Mouse (Mus musculus) heart, adult 2 months (tissue): ENCODE data around the gene Pmp22. TPM values are rescaled to one million over a fixed set of nuclear protein-coding genes. Genes with fewer than 3 reads are reported as not detected.

ENCODE experiments used
- DNase-seq, 2 experiments: peaks; one replicate each; pipeline ENCODE4 v3.0.0; 2021
- H3K27ac ChIP-seq: fragments of 200-600 bp; 2 replicates; pipeline ENCODE4 v1.8.1; 2022
- H3K27me3 ChIP-seq: fragments of 200-500 bp; 2 replicates; pipeline ENCODE4 v1.6.1; 2012; ENCODE audit warnings: mild to moderate bottlenecking, low read length, inconsistent platforms, mixed read lengths; ENCODE audit not compliant: control insufficient read depth, insufficient read depth
- H3K36me3 ChIP-seq: fragments of 200-500 bp; 2 replicates; pipeline ENCODE4 v1.6.1; 2012; ENCODE audit warnings: low read length, inconsistent platforms; ENCODE audit not compliant: control insufficient read depth, insufficient read depth
- H3K4me1 ChIP-seq: fragments of 200-500 bp; 2 replicates; pipeline ENCODE4 v1.6.1; 2011; ENCODE audit warnings: low read length; ENCODE audit not compliant: control insufficient read depth, insufficient read depth
- H3K4me3 ChIP-seq: fragments of 200-600 bp; 2 replicates; pipeline ENCODE4 v1.8.1; 2022
- H3K79me2 ChIP-seq: fragments of 200-500 bp; replicated peaks from 2 replicates; pipeline ENCODE4 v1.6.1; 2012; ENCODE audit warnings: mild to moderate bottlenecking, inconsistent platforms, low read length, moderate library complexity, mixed read lengths; ENCODE audit not compliant: control insufficient read depth, insufficient read depth
- H3K9ac ChIP-seq: fragments of 200-500 bp; 2 replicates; pipeline ENCODE4 v1.6.1; 2012; ENCODE audit warnings: low read depth, mild to moderate bottlenecking, control low read depth, inconsistent platforms, low read length, mixed read lengths
- CTCF ChIP-seq: fragments of 200-600 bp; IDR thresholded peaks from 2 replicates; pipeline ENCODE4 v1.8.1; 2022; ENCODE audit warnings: antibody characterized with exemption, mild to moderate bottlenecking, moderate library complexity
- EP300 ChIP-seq: fragments of 200-500 bp; IDR thresholded peaks from 2 replicates; pipeline ENCODE4 v1.6.1; 2011; ENCODE audit warnings: low read depth, low read length, control low read depth; ENCODE audit not compliant: insufficient read depth
- POLR2A ChIP-seq: fragments of 200-500 bp; IDR thresholded peaks from 2 replicates; pipeline ENCODE4 v1.6.1; 2011; ENCODE audit warnings: mild to moderate bottlenecking, low read depth, low read length, control low read depth; ENCODE audit not compliant: insufficient read depth
- WGBS: fragments of 180-500 bp; shearing (Covaris S2); methylation state at CpG from one replicate; pipeline ENCODE4 v1.1.7; 2018; 5-methylcytosine and 5-hydroxymethylcytosine counted together
- intact Hi-C: fragments of 180-260 bp; cut with DNase I; formaldehyde crosslinking; loops from one replicate; pipeline ENCODE4 v1.15.1; 2025
- polyA plus RNA-seq: library from polyadenylated mRNA; depleted of rRNA; stranded (reverse); fragments of >200 nt; gene quantifications from 2 replicates; pipeline ENCODE4 v1.2.3, GENCODE M21; 2012; rRNA removed
- total RNA-seq, 2 experiments: library from RNA; stranded (reverse); gene quantifications; 2 replicates each; pipeline ENCODE4 v1.2.3; 2021

The Pmp22 gene
- total and polyA plus RNA-seq, 3 experiments = 37.5 to 69.4 (median 49.6) TPM

- H3K79me2 ChIP-seq = no peaks in the 10 kb centered on the region
- no peak overlapping the region for H3K27ac ChIP-seq
- H3K4me1 ChIP-seq = no peaks in the 10 kb centered on the region
- no peak overlapping the region for H3K4me3 ChIP-seq
- TF ChIP-seq POLR2A = no peak
- no peak for TF ChIP-seq CTCF
- no peak for TF ChIP-seq EP300
- intact Hi-C loops = no loop called here
- 86% methylated on average over 3 of the region's 3 CpGs for WGBS
- no peaks in the 10 kb centered on the region for H3K36me3 ChIP-seq
- H3K27me3 ChIP-seq = no peaks in the 10 kb centered on the region
- no peak overlapping the region for H3K9ac ChIP-seq
- no peak for DNase-seq
These were observed 73.3 kb downstream of the Pmp22 start for GRCm38 (mm10) chr11:63201989-63202535.

Other genes with a start within 250 kb of the Pmp22 start
- gene Tvp23b, start 249.5 kb upstream of the Pmp22 start, total RNA-seq = 10 to 100 TPM; 21.9 to 24.5 TPM
- 9.7 and 17.7 TPM in 2 replicates for gene Tvp23b, start 249.5 kb upstream of the Pmp22 start, polyA plus RNA-seq
- not detected for gene Cdrt4, start 177.8 kb upstream of the Pmp22 start, total RNA-seq
- gene Cdrt4, start 177.8 kb upstream of the Pmp22 start, polyA plus RNA-seq = 1.4 TPM in 1 of 2 replicates, not detected in the other
- not detected for gene Tekt3, start 67.3 kb upstream of the Pmp22 start, total RNA-seq
- not detected in 2 replicates for gene Tekt3, start 67.3 kb upstream of the Pmp22 start, polyA plus RNA-seq